Mouse (Mus musculus): Measurements from ENCODE around the gene Psmd5. TPM values are rescaled to one million over a fixed set of nuclear protein-coding genes. Genes with fewer than 3 reads are reported as not detected.
A peak's percentile ranks its signal among the peaks of the same experiment; 100 is the strongest.
"Not testable (repeated sequence)": the region's sequence is repeated elsewhere in the genome, so short reads cannot be mapped to it uniquely, and the experiment has no call there.

Psmd5 gene
- polyA plus RNA-seq, 1 experiment from 2014 or later: 138 TPM

- DNase-seq (ENCODE audit: low spot score) (peak; percentile 39), ATAC-seq (replicated peaks; ENCODE audit: low FRiP score) (no peak; the same call in 1 of the 2 replicates)
- peak overlapping the region; percentile 86 for H3K4me3 ChIP-seq (ENCODE audit: low read depth, low read length)
- H3K9ac ChIP-seq (ENCODE audit: low read depth, low read length): peak overlapping the region; percentile 90
- H3K27ac ChIP-seq (ENCODE audit: low read depth, low read length): peak overlapping the region; percentile 87
- no peaks in the 10 kb centered on the region for H3K27me3 ChIP-seq (replicated peaks; ENCODE audit: control insufficient read depth, insufficient read depth, low read length)
- H3K36me3 ChIP-seq (ENCODE audit: control insufficient read depth, insufficient read depth, low read length): peaks cover 2% of the 10 kb centered on the region; the same call in 1 of the 2 replicates
- H3K4me1 ChIP-seq (replicated peaks; ENCODE audit: control insufficient read depth, insufficient read depth, low read length): peaks cover 26% of the 10 kb centered on the region
- no peaks in the 10 kb centered on the region for H3K9me3 ChIP-seq (ENCODE audit: control insufficient read depth, low read length)
- 32% methylated on average over 20 of the region's 21 CpGs for WGBS
- H3K4me2 ChIP-seq: peak overlapping the region; percentile 85
Measured at GRCm38 (mm10) chr2:34826460-34827231, 48.1 kb downstream of the Psmd5 start.

- H3K4me1 ChIP-seq (replicated peaks; ENCODE audit: control insufficient read depth, insufficient read depth, low read length): peaks cover 26% of the 10 kb centered on the region
- H3K27ac ChIP-seq (ENCODE audit: low read depth, low read length): peak within 1 kb of the TSS; percentile 87
Measured at GRCm38 (mm10) chr2:34825827-34826459, 48.8 kb downstream of the Psmd5 start, which contains the start of gene Fbxw2. Gene Fbxw2 (minus strand): TSS chr2:34826311.

DNA sequence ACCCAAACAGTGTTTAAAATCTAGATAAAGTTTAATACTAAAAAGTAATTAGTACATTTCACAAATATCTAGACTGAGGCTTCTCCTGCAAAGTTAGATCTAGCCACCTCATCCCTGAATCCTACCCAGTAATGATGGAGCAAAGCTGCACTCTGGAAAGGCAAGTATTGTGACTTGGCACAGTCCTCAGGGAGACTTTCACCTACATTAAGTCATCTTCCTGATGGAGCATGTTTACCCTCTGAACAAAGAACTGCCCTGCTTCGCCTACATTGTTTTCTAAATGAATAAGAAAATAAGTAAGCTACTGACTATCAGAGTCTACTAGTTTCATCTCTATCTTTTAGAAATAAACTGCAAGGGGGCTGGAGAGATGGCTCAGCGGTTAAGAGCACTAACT lies 56.3 kb downstream of the Psmd5 start:
- H3K27me3 ChIP-seq (replicated peaks; ENCODE audit: control insufficient read depth, insufficient read depth, low read length): no peaks in the 10 kb centered on the region
- no peak overlapping the region for H3K4me3 ChIP-seq (ENCODE audit: low read depth, low read length)
- ATAC-seq (replicated peaks; ENCODE audit: low FRiP score): no peak
- no peak overlapping the region for H3K9ac ChIP-seq (ENCODE audit: low read depth, low read length)
- peaks cover 26% of the 10 kb centered on the region for H3K36me3 ChIP-seq (ENCODE audit: control insufficient read depth, insufficient read depth, low read length)
- DNase-seq (ENCODE audit: low spot score): no peak
- H3K4me1 ChIP-seq (replicated peaks; ENCODE audit: control insufficient read depth, insufficient read depth, low read length): peaks cover 9% of the 10 kb centered on the region
- WGBS: 95% methylated on average over 2 of the region's 2 CpGs
- H3K9me3 ChIP-seq (ENCODE audit: control insufficient read depth, low read length): no peaks in the 10 kb centered on the region
- H3K27ac ChIP-seq (ENCODE audit: low read depth, low read length): no peak overlapping the region
- no peak overlapping the region for H3K4me2 ChIP-seq

More at GRCm38 (mm10) chr2:34825827-34826459, 48.8 kb downstream of the Psmd5 start, which contains the start of gene Fbxw2:
- peak within 1 kb of the TSS; percentile 90 for H3K9ac ChIP-seq (ENCODE audit: low read depth, low read length)
- peak within 1 kb of the TSS; percentile 86 for H3K4me3 ChIP-seq (ENCODE audit: low read depth, low read length)
- WGBS: under 1% methylated on average over 55 of the region's 57 CpGs
- no peaks in the 10 kb centered on the region for H3K9me3 ChIP-seq (ENCODE audit: control insufficient read depth, low read length)
- ATAC-seq (replicated peaks; ENCODE audit: low FRiP score) (peak; percentile 98), DNase-seq (ENCODE audit: low spot score) (peak; percentile 90)
- H3K27me3 ChIP-seq (replicated peaks; ENCODE audit: control insufficient read depth, insufficient read depth, low read length): no peaks in the 10 kb centered on the region
- peaks cover 6% of the 10 kb centered on the region for H3K36me3 ChIP-seq (ENCODE audit: control insufficient read depth, insufficient read depth, low read length)
- H3K4me2 ChIP-seq: peak within 1 kb of the TSS; percentile 85

DNA sequence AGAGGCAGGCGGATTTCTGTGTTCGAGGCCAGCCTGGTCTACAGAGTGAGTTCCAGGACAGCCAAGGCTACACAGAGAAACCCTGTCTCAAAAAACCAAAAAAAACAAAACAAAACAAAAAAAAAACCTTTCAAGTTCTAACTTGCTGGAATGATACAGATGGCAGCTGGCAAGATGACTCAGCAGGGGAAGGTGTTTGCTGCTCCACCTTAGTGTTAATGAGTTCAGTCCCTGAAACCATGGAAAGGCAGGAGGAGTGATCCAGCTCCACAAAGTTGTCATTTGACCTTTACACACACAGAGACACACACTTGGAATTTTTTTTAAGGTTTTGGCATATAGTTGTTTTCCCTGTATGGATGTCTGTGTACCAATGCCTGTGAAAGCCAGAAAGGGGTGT lies 58.9 kb downstream of the Psmd5 start:
- ATAC-seq (replicated peaks; ENCODE audit: low FRiP score); H3K4me1 ChIP-seq (replicated peaks; ENCODE audit: control insufficient read depth, insufficient read depth, low read length); H3K27me3 ChIP-seq (replicated peaks; ENCODE audit: control insufficient read depth, insufficient read depth, low read length); H3K9me3 ChIP-seq (ENCODE audit: control insufficient read depth, low read length); H3K27ac ChIP-seq (ENCODE audit: low read depth, low read length); H3K4me3 ChIP-seq (ENCODE audit: low read depth, low read length); H3K9ac ChIP-seq (ENCODE audit: low read depth, low read length); DNase-seq (ENCODE audit: low spot score); H3K4me2 ChIP-seq: not testable (repeated sequence)
- WGBS: 89% methylated on average over 2 of the region's 2 CpGs
- peaks cover 25% of the 10 kb centered on the region for H3K36me3 ChIP-seq (ENCODE audit: control insufficient read depth, insufficient read depth, low read length)

- Histone ChIP-seq H3K4me3 (ENCODE audit: low read depth, low read length) (no peak overlapping the region), H3K36me3 (ENCODE audit: control insufficient read depth, insufficient read depth, low read length) (peaks cover 20% of the 10 kb centered on the region), H3K27ac (ENCODE audit: low read depth, low read length) (no peak overlapping the region), H3K27me3 (replicated peaks; ENCODE audit: control insufficient read depth, insufficient read depth, low read length) (no peaks in the 10 kb centered on the region), H3K4me2 (no peak overlapping the region), H3K9ac (ENCODE audit: low read depth, low read length) (no peak overlapping the region), H3K4me1 (replicated peaks; ENCODE audit: control insufficient read depth, insufficient read depth, low read length) (peaks cover 21% of the 10 kb centered on the region), H3K9me3 (ENCODE audit: control insufficient read depth, low read length) (no peaks in the 10 kb centered on the region)
- WGBS: 79% methylated on average over 7 of the region's 7 CpGs
- DNase-seq (ENCODE audit: low spot score): no peak
- ATAC-seq (replicated peaks; ENCODE audit: low FRiP score): no peak
Measured at GRCm38 (mm10) chr2:34812706-34813105, 62.1 kb downstream of the Psmd5 start.

DNA sequence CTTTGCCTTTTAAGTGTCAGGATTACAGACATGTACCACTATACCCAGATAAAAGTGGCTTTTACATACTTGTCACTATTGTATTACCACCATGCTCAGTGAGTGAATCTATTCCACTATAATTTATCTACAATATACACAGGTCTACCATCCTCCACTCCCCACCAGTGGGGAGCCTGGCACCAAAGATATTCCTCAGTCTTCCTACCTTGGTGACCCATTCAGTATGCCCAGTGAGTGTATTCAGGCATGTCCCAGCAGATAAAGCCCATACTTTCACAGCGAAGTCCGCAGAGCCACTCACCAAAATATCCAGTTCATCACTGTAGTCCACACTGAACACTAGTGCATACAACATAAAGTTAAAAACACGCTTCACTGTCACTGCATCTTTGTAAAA lies 64.0 kb downstream of the Psmd5 start:
- Histone ChIP-seq H3K9me3 (ENCODE audit: control insufficient read depth, low read length) (no peaks in the 10 kb centered on the region), H3K27ac (ENCODE audit: low read depth, low read length) (no peak overlapping the region; the same call in none of the 2 replicates), H3K4me2 (no peak overlapping the region), H3K27me3 (replicated peaks; ENCODE audit: control insufficient read depth, insufficient read depth, low read length) (no peaks in the 10 kb centered on the region), H3K4me3 (ENCODE audit: low read depth, low read length) (no peak overlapping the region), H3K36me3 (ENCODE audit: control insufficient read depth, insufficient read depth, low read length) (peaks cover 15% of the 10 kb centered on the region), H3K9ac (ENCODE audit: low read depth, low read length) (no peak overlapping the region), H3K4me1 (replicated peaks; ENCODE audit: control insufficient read depth, insufficient read depth, low read length) (peaks cover 24% of the 10 kb centered on the region)
- DNase-seq (ENCODE audit: low spot score) (no peak), ATAC-seq (replicated peaks; ENCODE audit: low FRiP score) (peak; percentile 58)
- WGBS: 89% methylated on average over 3 of the region's 3 CpGs

GRCm38 (mm10) chr2:34809568-34809967 lies 65.2 kb downstream of the Psmd5 start:
- Histone ChIP-seq H3K4me3 (ENCODE audit: low read depth, low read length) (no peak overlapping the region), H3K27me3 (replicated peaks; ENCODE audit: control insufficient read depth, insufficient read depth, low read length) (no peaks in the 10 kb centered on the region), H3K4me2 (peak overlapping the region; percentile 35), H3K9ac (ENCODE audit: low read depth, low read length) (no peak overlapping the region), H3K4me1 (replicated peaks; ENCODE audit: control insufficient read depth, insufficient read depth, low read length) (peaks cover 34% of the 10 kb centered on the region), H3K9me3 (ENCODE audit: control insufficient read depth, low read length) (no peaks in the 10 kb centered on the region), H3K36me3 (ENCODE audit: control insufficient read depth, insufficient read depth, low read length) (peaks cover 17% of the 10 kb centered on the region), H3K27ac (ENCODE audit: low read depth, low read length) (no peak overlapping the region)
- no peak for DNase-seq (ENCODE audit: low spot score)
- no peak for ATAC-seq (replicated peaks; ENCODE audit: low FRiP score)
- 78% methylated on average over 1 of the region's 1 CpGs for WGBS

DNA sequence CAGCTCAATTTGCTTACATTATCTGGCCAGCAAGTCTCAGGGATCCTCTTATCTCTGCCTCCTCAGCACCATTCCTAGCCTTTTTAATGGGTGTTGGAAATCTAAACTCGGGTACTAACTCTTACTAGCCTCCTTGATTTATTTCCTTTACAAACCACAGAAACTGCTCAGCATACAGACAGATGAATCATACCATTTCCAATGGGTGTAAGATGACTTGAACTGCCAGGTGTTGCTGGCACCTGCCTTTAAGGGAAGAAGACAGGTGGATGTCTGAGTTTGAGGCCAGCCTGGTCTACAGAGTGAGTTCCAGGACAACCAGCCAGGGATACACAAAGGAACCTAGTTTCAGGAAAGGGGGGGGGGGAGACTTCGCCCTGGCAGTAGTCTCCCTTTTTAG lies 66.7 kb downstream of the Psmd5 start:
- no peak overlapping the region for H3K4me2 ChIP-seq
- H3K9ac ChIP-seq (ENCODE audit: low read depth, low read length): no peak overlapping the region

More for the DNA sequence above, 66.7 kb downstream of the Psmd5 start:
- peaks cover 42% of the 10 kb centered on the region for H3K4me1 ChIP-seq (replicated peaks; ENCODE audit: control insufficient read depth, insufficient read depth, low read length)
- H3K4me3 ChIP-seq (ENCODE audit: low read depth, low read length): no peak overlapping the region
- no peaks in the 10 kb centered on the region for H3K9me3 ChIP-seq (ENCODE audit: control insufficient read depth, low read length)
- 55% methylated on average over 2 of the region's 2 CpGs for WGBS
- ATAC-seq (replicated peaks; ENCODE audit: low FRiP score) (no peak), DNase-seq (ENCODE audit: low spot score) (no peak)
- H3K27ac ChIP-seq (ENCODE audit: low read depth, low read length): no peak overlapping the region
- H3K36me3 ChIP-seq (ENCODE audit: control insufficient read depth, insufficient read depth, low read length): peaks cover 11% of the 10 kb centered on the region
- H3K27me3 ChIP-seq (replicated peaks; ENCODE audit: control insufficient read depth, insufficient read depth, low read length): no peaks in the 10 kb centered on the region

Data from liver, embryonic 11.5 days (tissue).